Mouse (Mus musculus): Measurements from ENCODE around the gene Cyb561a3.
"Not testable (repeated sequence)": the region's sequence is repeated elsewhere in the genome, so short reads cannot be mapped to it uniquely, and the experiment has no call there.

The Cyb561a3 gene

DNA sequence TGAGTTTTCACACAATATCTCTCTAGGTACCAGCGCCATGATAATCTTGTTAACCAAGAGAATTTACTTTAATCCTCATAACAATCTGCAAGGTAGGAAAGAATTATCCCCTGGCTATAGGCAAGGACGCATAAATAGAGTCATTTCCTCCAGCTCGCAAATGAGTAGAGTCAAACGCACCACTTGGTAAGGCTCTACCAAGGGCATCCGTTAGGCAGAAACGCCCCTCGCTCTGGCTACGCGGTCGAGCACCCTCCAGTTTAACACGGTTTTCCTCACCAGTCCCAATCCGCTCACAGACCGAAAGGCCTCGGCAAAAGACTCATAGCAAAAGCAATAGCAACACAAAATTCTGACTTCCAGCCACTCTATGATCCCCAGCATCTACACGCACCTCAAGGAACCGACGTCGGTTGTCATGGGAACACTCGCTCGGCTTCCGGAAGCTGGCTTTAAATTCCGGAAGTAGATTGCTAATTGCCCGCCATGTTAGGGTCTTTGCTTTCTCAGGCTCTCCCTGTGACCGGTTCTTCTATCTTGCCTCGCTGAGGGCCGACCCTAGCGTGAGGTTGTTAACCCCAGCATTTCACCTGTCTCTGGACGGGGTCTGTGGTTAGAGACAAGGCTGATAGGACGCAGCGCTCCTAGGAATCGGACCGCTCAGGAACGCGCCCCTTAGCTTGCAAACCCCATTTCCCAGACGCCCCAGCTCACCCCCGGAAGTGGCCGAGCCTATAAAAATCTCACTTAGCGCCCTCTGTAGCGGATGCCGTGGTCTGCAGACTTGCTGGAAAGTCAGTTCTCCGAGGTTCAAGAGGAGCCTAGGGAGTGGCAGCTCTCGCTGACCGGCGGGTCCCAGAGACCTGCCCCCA lies at the start of gene Cyb561a3, which contains the start of gene Tmem138:
TSS of gene Cyb561a3 (plus strand) at position 483 of the 872 bp plus-strand sequence.
TSS of gene Tmem138 (minus strand) at position 673 of the 872 bp plus-strand sequence.
- peak; percentile 98 for DNase-seq (ENCODE audit: low spot score)

- no peak for DNase-seq (ENCODE audit: low spot score)
Observed at GRCm38 (mm10) chr19:10530082-10530481, 46.9 kb upstream of the Cyb561a3 start.

- DNase-seq (ENCODE audit: low spot score), result no peak
Observed at GRCm38 (mm10) chr19:10539454-10539853, 37.5 kb upstream of the Cyb561a3 start.

DNA sequence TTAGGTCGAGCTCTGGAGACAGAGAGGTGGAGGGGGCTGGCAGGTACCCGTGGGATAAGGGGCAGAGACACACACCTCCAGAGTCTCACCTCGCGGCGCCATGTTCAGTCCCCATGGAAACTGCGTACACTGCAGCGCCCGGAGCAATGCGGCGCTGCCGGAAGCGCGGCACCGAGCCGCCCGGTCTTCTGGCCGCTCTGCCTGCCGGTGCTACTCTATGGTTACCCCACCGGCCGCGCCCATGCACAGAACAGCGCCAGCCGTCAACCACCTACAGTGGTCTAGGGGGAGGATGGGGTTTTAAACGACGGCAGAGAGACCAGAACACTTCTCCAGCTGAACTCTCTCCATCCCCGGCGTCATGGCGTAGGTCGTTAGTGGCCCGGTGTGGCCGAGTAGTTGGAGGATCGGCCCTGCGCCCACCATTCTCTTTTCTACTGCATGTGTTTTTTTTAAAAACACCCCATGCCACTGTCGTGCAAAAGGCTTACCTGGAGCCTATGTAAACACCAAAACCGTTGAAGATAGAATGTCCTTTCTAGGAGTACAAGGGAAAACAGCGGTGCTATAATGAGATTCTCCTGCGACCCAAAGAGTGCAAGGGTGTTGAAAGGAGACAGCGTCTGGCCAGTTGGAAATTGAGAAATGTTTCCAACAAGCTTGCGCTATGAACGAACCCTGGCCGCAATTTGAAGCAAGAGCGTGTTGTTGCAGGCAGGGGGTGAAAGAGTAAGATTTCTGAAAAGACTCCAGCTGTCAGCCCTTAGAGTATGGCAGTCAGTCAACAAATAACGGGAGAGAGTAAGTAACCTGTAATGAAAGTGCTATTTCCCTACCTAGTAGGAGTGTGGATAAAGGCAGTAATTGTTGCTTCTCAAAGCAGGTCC lies 21.1 kb upstream of the Cyb561a3 start, which contains the start of gene Tmem216:
TSS of gene Tmem216 (minus strand) at position 615 of the 887 bp plus-strand sequence.
- peak; percentile 97 for DNase-seq (ENCODE audit: low spot score)

DNA sequence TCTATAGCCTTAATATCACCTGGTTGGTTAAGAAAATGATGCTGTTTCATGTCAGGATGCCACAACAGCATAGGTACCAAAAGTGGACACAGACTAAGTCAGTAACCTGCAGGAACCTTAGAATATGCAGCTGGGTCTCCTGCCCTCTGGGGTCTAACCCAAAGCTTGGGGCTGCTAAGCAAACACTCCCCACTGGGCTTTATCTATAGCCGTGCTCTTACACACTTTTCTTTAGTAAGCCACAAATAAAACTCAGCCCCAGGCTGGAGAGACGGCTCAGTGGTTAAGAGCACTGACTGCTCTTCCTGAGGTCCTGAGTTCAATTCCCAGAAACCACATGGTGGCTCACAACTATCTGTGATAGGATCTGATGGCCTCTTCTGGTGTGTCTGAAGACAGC lies 20.0 kb upstream of the Cyb561a3 start:
- DNase-seq (ENCODE audit: low spot score), result no peak

GRCm38 (mm10) chr19:10557430-10557829 lies 19.5 kb upstream of the Cyb561a3 start:
- no peak for DNase-seq (ENCODE audit: low spot score)

GRCm38 (mm10) chr19:10557837-10558375 lies 19.1 kb upstream of the Cyb561a3 start:
- DNase-seq (ENCODE audit: low spot score), result not testable (repeated sequence)

GRCm38 (mm10) chr19:10560108-10560507 lies 16.9 kb upstream of the Cyb561a3 start:
- peak; percentile 89 for DNase-seq (ENCODE audit: low spot score)

GRCm38 (mm10) chr19:10561558-10562314 lies 15.2 kb upstream of the Cyb561a3 start:
- DNase-seq (ENCODE audit: low spot score), result peak; percentile 78

- DNase-seq (ENCODE audit: low spot score), result peak; percentile 54
Observed at GRCm38 (mm10) chr19:10562351-10562750, 14.6 kb upstream of the Cyb561a3 start.

- DNase-seq (ENCODE audit: low spot score), result no peak
Observed at GRCm38 (mm10) chr19:10564278-10564677, 12.7 kb upstream of the Cyb561a3 start.

- no peak for DNase-seq (ENCODE audit: low spot score)
Observed at GRCm38 (mm10) chr19:10565217-10565616, 11.8 kb upstream of the Cyb561a3 start.

GRCm38 (mm10) chr19:10569627-10570026 lies 7.3 kb upstream of the Cyb561a3 start:
- peak; percentile 27 for DNase-seq (ENCODE audit: low spot score)

- DNase-seq (ENCODE audit: low spot score), result no peak
Observed at GRCm38 (mm10) chr19:10580102-10580501, 3.1 kb downstream of the Cyb561a3 start.

DNA sequence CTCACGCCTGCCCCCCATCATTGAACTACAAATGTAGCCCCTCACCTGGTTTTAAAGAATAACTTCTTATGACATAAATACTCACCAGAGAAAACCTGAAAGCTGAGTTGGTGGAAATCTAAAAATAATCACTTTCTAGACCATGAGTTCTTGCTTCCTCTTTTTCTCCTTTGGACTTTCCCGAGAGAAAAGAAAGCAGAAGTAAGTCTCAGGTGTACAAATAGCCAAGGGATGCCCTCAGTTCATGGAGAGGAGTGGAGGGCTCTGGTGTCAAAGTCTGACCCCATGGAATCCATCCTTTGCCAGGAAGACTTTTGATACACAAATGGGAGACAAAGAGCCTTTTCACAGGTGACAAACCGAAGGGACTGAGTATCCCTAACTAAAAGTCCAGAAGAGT lies 3.8 kb downstream of the Cyb561a3 start:
- DNase-seq (ENCODE audit: low spot score), result no peak

DNA sequence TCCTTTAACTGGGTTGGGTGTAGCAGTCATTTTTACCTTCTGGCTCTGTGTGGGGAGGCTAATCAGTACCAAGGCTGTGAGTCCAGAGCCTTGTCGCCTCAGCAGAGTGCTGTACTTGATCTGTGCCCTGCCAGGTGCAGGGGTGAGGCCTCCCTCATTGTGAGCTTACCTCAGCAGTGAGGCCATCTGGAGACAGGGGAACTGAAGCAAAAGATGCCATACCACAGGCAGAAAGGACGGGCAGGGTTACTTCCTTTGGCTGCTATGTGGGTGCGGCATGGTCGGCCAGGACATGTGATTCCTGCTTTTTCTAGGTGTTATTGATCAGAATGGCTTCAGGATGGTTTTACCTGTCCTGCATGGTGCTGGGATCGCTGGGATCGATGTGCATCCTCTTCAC lies 5.0 kb downstream of the Cyb561a3 start:
- no peak for DNase-seq (ENCODE audit: low spot score)

- no peak for DNase-seq (ENCODE audit: low spot score)
Observed at GRCm38 (mm10) chr19:10583550-10584146, 6.7 kb downstream of the Cyb561a3 start.

- DNase-seq (ENCODE audit: low spot score), result no peak
Observed at GRCm38 (mm10) chr19:10585112-10585511, 8.1 kb downstream of the Cyb561a3 start.

GRCm38 (mm10) chr19:10587231-10587630 lies 10.3 kb downstream of the Cyb561a3 start:
- no peak for DNase-seq (ENCODE audit: low spot score)

DNA sequence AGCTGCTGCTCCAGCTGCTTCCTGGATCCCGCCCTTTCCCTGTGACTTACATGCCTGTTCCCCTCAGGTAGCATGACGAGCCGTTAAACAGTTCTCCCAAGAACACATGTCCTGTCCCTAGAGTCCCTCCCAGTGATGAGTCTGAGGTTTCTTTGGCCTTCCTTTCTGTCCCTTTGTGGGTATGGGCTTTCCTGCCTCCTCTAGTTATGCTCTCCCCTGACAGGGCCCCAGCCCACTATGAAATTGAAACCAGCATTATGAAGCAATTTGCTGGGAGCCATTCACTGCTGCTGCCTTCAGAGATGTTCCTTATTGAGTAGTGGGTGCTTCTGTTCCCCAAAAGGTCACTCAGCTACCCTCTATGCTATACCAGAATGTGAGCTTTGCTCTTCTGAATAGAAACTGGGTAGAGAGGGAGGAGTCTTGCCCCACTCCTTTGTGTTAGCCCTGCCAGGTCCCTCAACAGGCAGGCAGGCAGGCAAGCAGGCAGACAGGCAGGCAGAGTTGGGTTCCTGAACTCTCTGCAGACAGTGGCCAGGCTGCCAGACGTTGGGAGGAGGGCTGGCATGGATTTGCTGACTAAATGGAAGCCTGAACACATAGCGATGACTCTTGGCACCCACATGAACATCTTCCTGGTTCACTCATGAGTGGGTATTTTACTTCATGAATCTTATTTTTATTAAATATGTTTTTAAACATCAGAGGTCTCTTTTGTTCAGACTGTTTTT lies 12.3 kb downstream of the Cyb561a3 start:
- DNase-seq (ENCODE audit: low spot score), result peak; percentile 51
